Mouse (Mus musculus) embryonic facial prominence, embryonic 14.5 days (tissue): ENCODE data around the gene Arhgap17. TPM values are rescaled to one million over a fixed set of nuclear protein-coding genes. Genes with fewer than 3 reads are reported as not detected.

ENCODE experiments used
- ATAC-seq: fragments of 200-750 bp; cut with Nextera tagmentation; 2 replicates; pipeline ENCODE4 v1.8.0; 2017; ENCODE audit warnings: low read depth, moderate number of reproducible peaks, moderate TSS enrichment
- DNase-seq: peaks from one replicate; pipeline ENCODE4 v3.0.0-alpha.2; 2015; ENCODE audit warnings: low spot score
- H3K27ac ChIP-seq: fragments of 300-500 bp; sonication (generic); replicated peaks from 2 replicates; pipeline ENCODE4 v1.5.1; 2014; ENCODE audit warnings: low read depth, mild to moderate bottlenecking, low read length, moderate library complexity
- H3K27me3 ChIP-seq: fragments of 300-500 bp; sonication (generic); replicated peaks from 2 replicates; pipeline ENCODE4 v1.6.1; 2014; ENCODE audit warnings: low read length; ENCODE audit not compliant: control insufficient read depth, insufficient read depth
- H3K36me3 ChIP-seq: fragments of 300-500 bp; sonication (generic); 2 replicates; pipeline ENCODE4 v1.6.1; 2014; ENCODE audit warnings: low read length, mixed read lengths; ENCODE audit not compliant: control insufficient read depth, insufficient read depth
- H3K4me1 ChIP-seq: fragments of 300-500 bp; sonication (generic); 2 replicates; pipeline ENCODE4 v1.6.1; 2014; ENCODE audit warnings: antibody characterized with exemption, low read length; ENCODE audit not compliant: control insufficient read depth, insufficient read depth
- H3K4me2 ChIP-seq: fragments of 300-500 bp; sonication (generic); 2 replicates; pipeline ENCODE4 v1.6.1; 2014; ENCODE audit warnings: low read depth, mild to moderate bottlenecking, low read length, moderate library complexity, mixed read lengths
- H3K4me3 ChIP-seq: fragments of 300-500 bp; sonication (generic); 2 replicates; pipeline ENCODE4 v1.5.1; 2014; ENCODE audit warnings: low read depth, mild to moderate bottlenecking, low read length
- H3K9ac ChIP-seq: fragments of 300-500 bp; sonication (generic); 2 replicates; pipeline ENCODE4 v1.6.1; 2014; ENCODE audit warnings: low read depth, mild to moderate bottlenecking, low read length, moderate library complexity, mixed read lengths
- H3K9me3 ChIP-seq: fragments of 300-500 bp; sonication (generic); 2 replicates; pipeline ENCODE4 v1.6.1; 2016; ENCODE audit warnings: low read length; ENCODE audit not compliant: control insufficient read depth
- WGBS: fragments of 180-500 bp; shearing (Covaris S2); extraction: QIAGEN DNeasy Blood & Tissue Kit; methylation state at CpG from one replicate; pipeline ENCODE4 v1.1.7; 2014; 5-methylcytosine and 5-hydroxymethylcytosine counted together
- polyA plus RNA-seq: library from polyadenylated mRNA; unstranded; fragments of >200 nt; fragmentation: Nextera tagmentation; extraction: Ambion mirVana; gene quantifications from 2 replicates; pipeline ENCODE4 v1.2.1, GENCODE M21; 2014

Gene Arhgap17
- polyA plus RNA-seq, 1 experiment from 2014 or later = 24.4 TPM

GRCm38 (mm10) chr7:123401121-123401520, 31.4 kb upstream of the Arhgap17 start:
- 67% methylated on average over 3 of the region's 3 CpGs for WGBS
- no peak for ATAC-seq
- Histone ChIP-seq H3K27ac (no peak overlapping the region), H3K9me3 (no peaks in the 10 kb centered on the region), H3K4me1 (no peaks in the 10 kb centered on the region), H3K27me3 (no peaks in the 10 kb centered on the region), H3K4me3 (no peak overlapping the region), H3K9ac (no peak overlapping the region), H3K36me3 (peaks cover 35% of the 10 kb centered on the region), H3K4me2 (no peak overlapping the region)
- no peak for DNase-seq

GRCm38 (mm10) chr7:123399286-123399685, 29.6 kb upstream of the Arhgap17 start:
- Histone ChIP-seq H3K4me3 (no peak overlapping the region), H3K36me3 (peaks cover 19% of the 10 kb centered on the region), H3K9me3 (no peaks in the 10 kb centered on the region), H3K4me2 (no peak overlapping the region), H3K9ac (no peak overlapping the region), H3K4me1 (no peaks in the 10 kb centered on the region), H3K27me3 (no peaks in the 10 kb centered on the region), H3K27ac (no peak overlapping the region)
- ATAC-seq (no peak), DNase-seq (no peak)
- 82% methylated on average over 4 of the region's 4 CpGs for WGBS

GRCm38 (mm10) chr7:123398828-123399227, 29.1 kb upstream of the Arhgap17 start:
- Histone ChIP-seq H3K36me3 (peaks cover 17% of the 10 kb centered on the region), H3K4me2 (no peak overlapping the region), H3K27me3 (no peaks in the 10 kb centered on the region), H3K9ac (no peak overlapping the region), H3K4me3 (no peak overlapping the region), H3K9me3 (no peaks in the 10 kb centered on the region), H3K27ac (no peak overlapping the region), H3K4me1 (no peaks in the 10 kb centered on the region)
- WGBS = 28% methylated on average over 7 of the region's 7 CpGs
- peak; percentile 88 for DNase-seq
- peak; percentile 70 for ATAC-seq

GRCm38 (mm10) chr7:123397931-123398330, 28.2 kb upstream of the Arhgap17 start:
- DNase-seq (no peak), ATAC-seq (no peak)
- Histone ChIP-seq H3K4me2 (no peak overlapping the region), H3K4me3 (no peak overlapping the region), H3K9me3 (no peaks in the 10 kb centered on the region), H3K27ac (no peak overlapping the region), H3K27me3 (no peaks in the 10 kb centered on the region), H3K4me1 (no peaks in the 10 kb centered on the region), H3K9ac (no peak overlapping the region), H3K36me3 (peaks cover 18% of the 10 kb centered on the region)
- 86% methylated on average over 8 of the region's 8 CpGs for WGBS

GRCm38 (mm10) chr7:123397369-123397768, 27.7 kb upstream of the Arhgap17 start:
- WGBS = 76% methylated on average over 8 of the region's 8 CpGs
- Histone ChIP-seq H3K27me3 (no peaks in the 10 kb centered on the region), H3K4me3 (no peak overlapping the region), H3K36me3 (peaks cover 18% of the 10 kb centered on the region), H3K27ac (no peak overlapping the region), H3K4me1 (no peaks in the 10 kb centered on the region), H3K9ac (no peak overlapping the region), H3K9me3 (no peaks in the 10 kb centered on the region), H3K4me2 (no peak overlapping the region)
- DNase-seq = no peak
- ATAC-seq = no peak

- H3K27ac ChIP-seq = no peak overlapping the region
- no peak overlapping the region for H3K4me3 ChIP-seq
- no peak overlapping the region for H3K9ac ChIP-seq
- ATAC-seq = no peak
- no peak overlapping the region for H3K4me2 ChIP-seq
- H3K27me3 ChIP-seq = no peaks in the 10 kb centered on the region
- 93% methylated on average over 5 of the region's 5 CpGs for WGBS
- no peaks in the 10 kb centered on the region for H3K4me1 ChIP-seq
- H3K9me3 ChIP-seq = no peaks in the 10 kb centered on the region
- no peak for DNase-seq
- H3K36me3 ChIP-seq = peaks cover 16% of the 10 kb centered on the region
These were observed 27.2 kb upstream of the Arhgap17 start for GRCm38 (mm10) chr7:123396900-123397299.

GRCm38 (mm10) chr7:123394271-123394670, 24.6 kb upstream of the Arhgap17 start:
- Histone ChIP-seq H3K4me2 (no peak overlapping the region), H3K27me3 (no peaks in the 10 kb centered on the region), H3K9ac (no peak overlapping the region), H3K4me3 (no peak overlapping the region), H3K27ac (no peak overlapping the region), H3K9me3 (no peaks in the 10 kb centered on the region), H3K4me1 (no peaks in the 10 kb centered on the region), H3K36me3 (peaks cover 12% of the 10 kb centered on the region; the same call in 1 of the 2 replicates)
- WGBS = 91% methylated on average over 6 of the region's 6 CpGs
- DNase-seq = no peak
- no peak for ATAC-seq

- no peak for DNase-seq
- no peak overlapping the region for H3K4me2 ChIP-seq
- H3K4me3 ChIP-seq = no peak overlapping the region
- H3K9ac ChIP-seq = no peak overlapping the region
- ATAC-seq = no peak
- H3K36me3 ChIP-seq = peaks cover 19% of the 10 kb centered on the region; the same call in 1 of the 2 replicates
- WGBS = 73% methylated on average over 6 of the region's 6 CpGs
- H3K4me1 ChIP-seq = no peaks in the 10 kb centered on the region
- H3K27me3 ChIP-seq = no peaks in the 10 kb centered on the region
- H3K27ac ChIP-seq = no peak overlapping the region
- H3K9me3 ChIP-seq = no peaks in the 10 kb centered on the region
These were observed 20.1 kb upstream of the Arhgap17 start for GRCm38 (mm10) chr7:123389686-123390280.

GRCm38 (mm10) chr7:123385693-123386407, 16.1 kb upstream of the Arhgap17 start:
- ATAC-seq = no peak
- H3K9ac ChIP-seq = no peak overlapping the region
- 85% methylated on average over 11 of the region's 11 CpGs for WGBS

More at GRCm38 (mm10) chr7:123385693-123386407, 16.1 kb upstream of the Arhgap17 start:
- Histone ChIP-seq H3K27ac (no peak overlapping the region), H3K9me3 (no peaks in the 10 kb centered on the region), H3K4me2 (no peak overlapping the region), H3K4me3 (no peak overlapping the region), H3K4me1 (no peaks in the 10 kb centered on the region), H3K36me3 (peaks cover 7% of the 10 kb centered on the region; the same call in 1 of the 2 replicates), H3K27me3 (no peaks in the 10 kb centered on the region)
- no peak for DNase-seq
